Mouse (Mus musculus): ENCODE measurements around the gene Asb7. TPM values are rescaled to one million over a fixed set of nuclear protein-coding genes. Genes with fewer than 3 reads are reported as not detected.

Gene Asb7
- total and polyA plus RNA-seq, 3 experiments, result 2.2 to 9.0 (median 7.5) TPM

GRCm38 (mm10) chr7:66600126-66600525 is 89.3 kb downstream of the Asb7 start:
- 59% methylated on average over 3 of the region's 3 CpGs for WGBS
- no peak for TF ChIP-seq CTCF (IDR thresholded peaks at IDR 0.05)
- TF ChIP-seq EP300 (IDR thresholded peaks at IDR 0.05; ENCODE audit: insufficient read depth, low read depth, low read length), result no peak
- TF ChIP-seq POLR2A (IDR thresholded peaks at IDR 0.05; ENCODE audit: insufficient read depth, low read depth, low read length), result no peak
- no peak for DNase-seq
- H3K27ac ChIP-seq, result no peak overlapping the region
- H3K4me1 ChIP-seq (ENCODE audit: control insufficient read depth, insufficient read depth, low read length), result peaks cover 2% of the 10 kb centered on the region; the same call in 1 of the 2 replicates
- intact Hi-C loops (cut with DNase I), result no loop called here
- H3K27me3 ChIP-seq (ENCODE audit: control insufficient read depth, insufficient read depth, low read length), result no peaks in the 10 kb centered on the region
- H3K36me3 ChIP-seq (ENCODE audit: control insufficient read depth, insufficient read depth, low read length), result no peaks in the 10 kb centered on the region
- no peak overlapping the region for H3K4me3 ChIP-seq
- H3K9ac ChIP-seq (ENCODE audit: low read depth, low read length), result no peak overlapping the region
- H3K79me2 ChIP-seq (replicated peaks; ENCODE audit: control insufficient read depth, insufficient read depth, low read length), result no peaks in the 10 kb centered on the region

GRCm38 (mm10) chr7:66597900-66598299 is 91.5 kb downstream of the Asb7 start:
- H3K4me1 ChIP-seq (ENCODE audit: control insufficient read depth, insufficient read depth, low read length), result peaks cover 2% of the 10 kb centered on the region; the same call in 1 of the 2 replicates
- 92% methylated on average over 3 of the region's 3 CpGs for WGBS
- no peak overlapping the region for H3K4me3 ChIP-seq
- TF ChIP-seq CTCF (IDR thresholded peaks at IDR 0.05) (no peak), EP300 (IDR thresholded peaks at IDR 0.05; ENCODE audit: insufficient read depth, low read depth, low read length) (no peak), POLR2A (IDR thresholded peaks at IDR 0.05; ENCODE audit: insufficient read depth, low read depth, low read length) (no peak)
- no peak for DNase-seq
- H3K27ac ChIP-seq, result no peak overlapping the region
- intact Hi-C loops (cut with DNase I), result no loop called here
- H3K9ac ChIP-seq (ENCODE audit: low read depth, low read length), result no peak overlapping the region
- no peaks in the 10 kb centered on the region for H3K36me3 ChIP-seq (ENCODE audit: control insufficient read depth, insufficient read depth, low read length)
- H3K79me2 ChIP-seq (replicated peaks; ENCODE audit: control insufficient read depth, insufficient read depth, low read length), result no peaks in the 10 kb centered on the region
- H3K27me3 ChIP-seq (ENCODE audit: control insufficient read depth, insufficient read depth, low read length), result no peaks in the 10 kb centered on the region

Other genes starting within 250 kb of the Asb7 start
- 1 to 10 TPM; 3.0 to 3.5 TPM for gene Lins1, start 293 bp upstream of the Asb7 start, total RNA-seq (2021)
- 3.2 and 6.5 TPM in 2 replicates for gene Lins1, start 293 bp upstream of the Asb7 start, polyA plus RNA-seq (2012; rRNA removed)
- gene Cers3, start 53.9 kb upstream of the Asb7 start, total RNA-seq (2021), result under 1 TPM in 1 of 2 experiments, not detected in 1; 0.09 TPM
- gene Cers3, start 53.9 kb upstream of the Asb7 start, polyA plus RNA-seq (2012; rRNA removed), result 0.12 TPM in 1 of 2 replicates, not detected in the other
- 1 to 10 TPM in 1 of 2 experiments, under 1 TPM in 1; 0.47 to 1.5 TPM for gene Adamts17, start 150.1 kb upstream of the Asb7 start, total RNA-seq (2021)
- 0.51 and 0.88 TPM in 2 replicates for gene Adamts17, start 150.1 kb upstream of the Asb7 start, polyA plus RNA-seq (2012; rRNA removed)